Mouse (Mus musculus) mouse embryonic stem cell (cell line): ENCODE data around the gene Pik3cg.

Source experiments
- in situ Hi-C, 2 experiments: fragments of 300-500 bp; cut with MboI; formaldehyde crosslinking; loops; 1 replicate in 1 of 2; 3 replicates in 1 of 2; pipeline ENCODE4 v1.14.3; 2019 to 2020; ENCODE audit warnings: low sequenced_read_pairs in 2 of 2, low pct_unique_long_range_greater_than_20kb in 1 of 2, mixed read lengths in 1 of 2; ENCODE audit not compliant: unreplicated experiment in 1 of 2

The Pik3cg gene

GRCm38 (mm10) chr12:32207141-32207540 lies 1.3 kb downstream of the Pik3cg start:
- in situ Hi-C loops: no loop called here

- in situ Hi-C loops: no loop called here
Measured at GRCm38 (mm10) chr12:32203695-32204094, 4.8 kb downstream of the Pik3cg start.

- in situ Hi-C loops: no loop called here
Measured at GRCm38 (mm10) chr12:32202583-32202982, 5.9 kb downstream of the Pik3cg start.

GRCm38 (mm10) chr12:32201932-32202331 lies 6.5 kb downstream of the Pik3cg start:
- in situ Hi-C loops: no loop called here

GRCm38 (mm10) chr12:32201070-32201585 lies 7.3 kb downstream of the Pik3cg start:
- in situ Hi-C loops: no loop called here

GRCm38 (mm10) chr12:32200387-32201069 lies 7.9 kb downstream of the Pik3cg start:
- in situ Hi-C loops: no loop called here

- in situ Hi-C loops: no loop called here
Measured at GRCm38 (mm10) chr12:32199422-32199821, 9.0 kb downstream of the Pik3cg start.

- in situ Hi-C loops: no loop called here
Measured at GRCm38 (mm10) chr12:32198025-32198424, 10.4 kb downstream of the Pik3cg start.

- in situ Hi-C loops: no loop called here
Measured at GRCm38 (mm10) chr12:32195000-32195399, 13.5 kb downstream of the Pik3cg start.

- in situ Hi-C loops: no loop called here
Measured at GRCm38 (mm10) chr12:32194358-32194757, 14.1 kb downstream of the Pik3cg start.

- in situ Hi-C loops: no loop called here
Measured at GRCm38 (mm10) chr12:32190927-32191326, 17.5 kb downstream of the Pik3cg start.

GRCm38 (mm10) chr12:32187668-32188236 lies 20.7 kb downstream of the Pik3cg start:
- in situ Hi-C loops: no loop called here

GRCm38 (mm10) chr12:32186627-32187255 lies 21.7 kb downstream of the Pik3cg start:
- in situ Hi-C loops: no loop called here

- in situ Hi-C loops: no loop called here
Measured at GRCm38 (mm10) chr12:32184874-32185273, 23.6 kb downstream of the Pik3cg start.

- in situ Hi-C loops: no loop called here
Measured at GRCm38 (mm10) chr12:32183584-32183983, 24.9 kb downstream of the Pik3cg start.

GRCm38 (mm10) chr12:32182632-32183419 lies 25.6 kb downstream of the Pik3cg start:
- in situ Hi-C loops: no loop called here

GRCm38 (mm10) chr12:32181885-32182284 lies 26.6 kb downstream of the Pik3cg start:
- in situ Hi-C loops: no loop called here

- in situ Hi-C loops: no loop called here
Measured at GRCm38 (mm10) chr12:32174437-32174836, 34.0 kb downstream of the Pik3cg start.

GRCm38 (mm10) chr12:32172826-32173225 lies 35.6 kb downstream of the Pik3cg start:
- in situ Hi-C loops: no loop called here
